Mouse (Mus musculus): ENCODE data around the gene Hist1h2be. TPM values are rescaled to one million over a fixed set of nuclear protein-coding genes. Genes with fewer than 3 reads are reported as not detected.
A peak's percentile ranks its signal among the peaks of the same experiment; 100 is the strongest.
"Not testable (repeated sequence)": the region's sequence is repeated elsewhere in the genome, so short reads cannot be mapped to it uniquely, and the experiment has no call there.

Gene Hist1h2be
- polyA plus RNA-seq, 1 experiment from 2014 or later: 4.4 TPM

DNA sequence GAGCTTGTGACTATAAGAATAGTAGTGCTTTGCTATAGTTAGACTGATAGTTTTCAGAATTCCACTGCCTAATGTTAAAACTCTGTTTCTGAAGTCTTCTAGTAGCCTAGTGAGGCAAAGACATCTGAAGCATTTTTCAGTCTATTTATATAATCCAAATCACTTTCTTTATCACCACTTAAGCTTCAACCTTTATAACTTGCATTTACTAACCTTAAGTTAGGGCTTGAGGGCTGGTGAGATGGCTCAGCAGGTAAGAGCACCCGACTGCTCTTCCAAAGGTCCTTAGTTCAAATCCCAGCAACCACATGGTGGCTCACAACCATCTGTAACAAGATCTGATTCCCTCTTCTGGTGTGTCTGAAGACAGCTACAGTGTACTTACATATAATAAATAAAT is 81.1 kb downstream of the Hist1h2be start:
- not testable (repeated sequence) for H3K4me3 ChIP-seq (ENCODE audit: low read depth, low read length); H3K27ac ChIP-seq (ENCODE audit: low read depth, low read length); H3K9me3 ChIP-seq (ENCODE audit: control insufficient read depth, low read length); H3K4me2 ChIP-seq; H3K36me3 ChIP-seq (ENCODE audit: control insufficient read depth, insufficient read depth, low read length); DNase-seq (ENCODE audit: low spot score); H3K9ac ChIP-seq (ENCODE audit: low read depth, low read length); ATAC-seq (replicated peaks; ENCODE audit: low FRiP score); H3K27me3 ChIP-seq (replicated peaks; ENCODE audit: control insufficient read depth, insufficient read depth, low read length)
- peaks cover 13% of the 10 kb centered on the region for H3K4me1 ChIP-seq (replicated peaks; ENCODE audit: control insufficient read depth, insufficient read depth, low read length)
- 74% methylated on average over 1 of the region's 1 CpGs for WGBS

DNA sequence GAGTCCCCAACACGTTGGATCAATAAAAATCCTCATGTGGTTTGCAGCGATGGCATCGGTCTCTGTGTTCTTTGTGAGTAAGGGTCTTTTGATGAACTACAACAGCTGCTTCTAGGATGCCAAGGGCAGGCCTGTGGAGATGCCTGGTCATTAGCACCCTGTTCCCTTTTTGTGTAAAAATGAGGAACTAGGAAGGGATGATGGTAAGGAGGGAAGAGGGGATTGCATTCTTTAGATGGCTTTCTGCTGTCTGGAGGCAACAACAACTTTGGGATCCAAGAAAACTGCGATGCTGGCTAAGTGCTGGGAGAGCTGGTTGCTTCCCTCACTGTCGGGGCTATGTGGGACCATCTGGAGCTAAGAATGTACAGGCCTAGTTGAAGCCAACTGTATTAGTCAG is 82.7 kb downstream of the Hist1h2be start:
- H3K27ac ChIP-seq (ENCODE audit: low read depth, low read length): peak overlapping the region; percentile 57
- no peaks in the 10 kb centered on the region for H3K27me3 ChIP-seq (replicated peaks; ENCODE audit: control insufficient read depth, insufficient read depth, low read length)
- no peaks in the 10 kb centered on the region for H3K36me3 ChIP-seq (ENCODE audit: control insufficient read depth, insufficient read depth, low read length)
- ATAC-seq (replicated peaks; ENCODE audit: low FRiP score) (no peak), DNase-seq (ENCODE audit: low spot score) (no peak)
- H3K4me2 ChIP-seq: 0 out of 2 replicates have a peak overlapping the region, but pooled peaks have one; percentile 10
- 68% methylated on average over 5 of the region's 5 CpGs for WGBS
- peaks cover 13% of the 10 kb centered on the region for H3K4me1 ChIP-seq (replicated peaks; ENCODE audit: control insufficient read depth, insufficient read depth, low read length)
- no peak overlapping the region for H3K9ac ChIP-seq (ENCODE audit: low read depth, low read length)
- no peaks in the 10 kb centered on the region for H3K9me3 ChIP-seq (ENCODE audit: control insufficient read depth, low read length)
- no peak overlapping the region for H3K4me3 ChIP-seq (ENCODE audit: low read depth, low read length)

DNA sequence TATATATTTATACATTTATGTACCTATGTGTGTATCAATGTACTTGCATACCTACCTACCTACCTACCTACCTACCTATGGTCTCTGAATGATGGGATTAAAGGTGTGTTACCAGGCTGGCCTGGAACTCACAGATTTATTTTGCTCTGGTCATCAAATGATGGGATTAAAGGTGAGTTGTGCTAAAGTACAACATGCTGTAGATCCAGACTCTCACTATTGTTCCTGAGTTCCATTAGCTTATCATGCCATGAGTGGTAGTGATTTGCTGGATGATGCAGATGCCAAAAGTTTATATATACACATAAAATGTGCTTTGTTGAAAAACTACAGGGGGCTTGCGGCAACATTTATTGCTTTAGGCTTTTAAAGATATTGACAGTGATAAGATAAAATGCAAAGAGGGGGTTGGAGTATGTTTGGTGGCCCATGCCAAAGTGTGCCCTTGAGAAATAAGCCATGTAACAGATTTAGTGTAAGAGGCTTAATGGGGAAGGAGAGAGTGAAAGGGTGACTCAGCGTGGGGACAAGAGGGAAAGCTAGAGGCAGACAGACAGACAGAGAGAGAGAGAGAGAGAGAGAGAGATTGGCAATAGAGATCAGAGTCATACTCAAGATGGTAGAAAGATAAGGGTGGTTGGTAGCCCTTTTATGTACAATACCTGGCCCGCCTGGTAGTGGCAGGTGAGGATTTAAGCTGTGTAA is 83.8 kb downstream of the Hist1h2be start:
- 75% methylated on average over 3 of the region's 3 CpGs for WGBS
- Histone ChIP-seq H3K4me3 (ENCODE audit: low read depth, low read length) (peak overlapping the region; percentile 65), H3K9ac (ENCODE audit: low read depth, low read length) (peak overlapping the region; percentile 0; the same call in 1 of the 2 replicates), H3K27ac (ENCODE audit: low read depth, low read length) (peak overlapping the region; percentile 100), H3K27me3 (replicated peaks; ENCODE audit: control insufficient read depth, insufficient read depth, low read length) (no peaks in the 10 kb centered on the region), H3K4me1 (replicated peaks; ENCODE audit: control insufficient read depth, insufficient read depth, low read length) (peaks cover 20% of the 10 kb centered on the region), H3K9me3 (ENCODE audit: control insufficient read depth, low read length) (no peaks in the 10 kb centered on the region), H3K4me2 (peak overlapping the region; percentile 88), H3K36me3 (ENCODE audit: control insufficient read depth, insufficient read depth, low read length) (no peaks in the 10 kb centered on the region)
- ATAC-seq (replicated peaks; ENCODE audit: low FRiP score) (no peak), DNase-seq (ENCODE audit: low spot score) (no peak)

DNA sequence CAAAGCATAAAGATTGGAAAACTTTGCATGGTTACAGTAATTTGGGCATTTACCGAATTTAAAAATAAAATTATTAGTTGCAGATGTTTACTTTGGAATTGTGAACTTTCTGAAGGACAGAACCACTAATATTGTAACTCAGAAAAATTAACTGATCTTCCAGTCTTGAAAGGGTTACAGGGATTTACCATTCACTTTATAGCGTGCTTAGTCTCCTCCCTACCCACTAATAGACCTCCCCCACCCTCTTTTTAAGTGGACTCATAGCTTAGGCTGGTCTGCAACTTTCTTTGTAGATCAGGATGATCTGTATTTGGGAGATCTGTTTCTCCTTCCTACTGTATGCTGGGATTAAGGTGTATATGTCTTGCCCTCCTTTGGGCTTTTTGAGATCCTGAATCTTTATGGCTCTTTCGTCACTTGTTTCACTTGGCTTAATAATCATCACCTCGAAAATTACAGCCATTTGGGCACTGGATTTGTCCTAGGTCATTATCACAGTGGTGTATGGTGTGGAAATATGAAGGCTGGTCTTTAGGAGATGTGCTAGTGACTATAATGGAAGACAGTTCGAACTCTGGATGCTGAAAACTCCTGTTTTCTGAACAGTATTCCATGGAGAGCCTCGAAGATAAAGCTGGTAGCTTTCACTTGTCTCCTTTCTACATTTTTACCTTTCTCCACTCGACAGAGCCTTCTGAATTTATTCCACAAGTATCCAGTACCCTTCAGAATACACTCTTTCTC is 84.7 kb downstream of the Hist1h2be start:
- Histone ChIP-seq H3K27ac (ENCODE audit: low read depth, low read length) (peak overlapping the region; percentile 100), H3K9ac (ENCODE audit: low read depth, low read length) (peak overlapping the region; percentile 75), H3K9me3 (ENCODE audit: control insufficient read depth, low read length) (no peaks in the 10 kb centered on the region), H3K27me3 (replicated peaks; ENCODE audit: control insufficient read depth, insufficient read depth, low read length) (no peaks in the 10 kb centered on the region), H3K4me1 (replicated peaks; ENCODE audit: control insufficient read depth, insufficient read depth, low read length) (peaks cover 20% of the 10 kb centered on the region), H3K4me2 (peak overlapping the region; percentile 88), H3K36me3 (ENCODE audit: control insufficient read depth, insufficient read depth, low read length) (no peaks in the 10 kb centered on the region), H3K4me3 (ENCODE audit: low read depth, low read length) (peak overlapping the region; percentile 65)
- 21% methylated on average over 7 of the region's 7 CpGs for WGBS
- ATAC-seq (replicated peaks; ENCODE audit: low FRiP score): no peak
- DNase-seq (ENCODE audit: low spot score): no peak

DNA sequence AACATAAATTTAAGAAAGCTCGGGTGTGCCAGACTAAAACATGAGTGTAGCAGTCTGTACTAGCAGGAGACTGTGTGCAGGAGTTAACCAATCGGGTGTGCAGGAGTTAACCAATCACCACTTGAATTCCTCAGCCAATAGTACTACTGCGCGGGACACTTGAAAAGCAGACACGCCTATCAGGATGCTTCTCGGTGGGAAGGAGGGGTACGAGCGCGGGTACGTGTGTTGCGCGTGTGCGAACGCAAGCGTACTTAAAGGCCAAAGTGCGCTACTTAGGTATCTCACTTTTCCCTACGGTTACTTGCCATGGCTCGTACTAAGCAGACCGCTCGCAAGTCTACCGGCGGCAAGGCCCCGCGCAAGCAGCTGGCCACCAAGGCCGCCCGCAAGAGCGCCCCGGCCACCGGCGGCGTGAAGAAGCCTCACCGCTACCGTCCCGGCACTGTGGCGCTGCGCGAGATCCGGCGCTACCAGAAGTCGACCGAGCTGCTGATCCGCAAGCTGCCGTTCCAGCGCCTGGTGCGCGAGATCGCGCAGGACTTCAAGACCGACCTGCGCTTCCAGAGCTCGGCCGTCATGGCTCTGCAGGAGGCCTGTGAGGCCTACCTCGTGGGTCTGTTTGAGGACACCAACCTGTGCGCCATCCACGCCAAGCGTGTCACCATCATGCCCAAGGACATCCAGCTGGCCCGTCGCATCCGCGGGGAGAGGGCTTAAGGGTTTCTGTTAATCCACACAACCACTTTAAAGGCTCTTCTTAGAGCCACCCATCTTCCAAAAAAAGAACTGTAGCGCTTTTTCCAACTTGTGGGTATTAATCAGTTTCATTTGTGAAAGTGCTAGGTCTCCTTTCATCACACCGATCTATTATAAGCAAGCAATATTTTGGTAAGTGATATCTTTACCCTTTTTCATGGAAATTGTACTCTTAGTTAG is 85.5 kb downstream of the Hist1h2be start, which contains the start of gene Hist1h3g:
Gene Hist1h3g, plus strand, starts transcription at position 286 of the 939 bp plus-strand sequence.
- H3K4me1 ChIP-seq (replicated peaks; ENCODE audit: control insufficient read depth, insufficient read depth, low read length): peaks cover 15% of the 10 kb centered on the region
- ATAC-seq (replicated peaks; ENCODE audit: low FRiP score): peak; percentile 84
- under 1% methylated on average over 45 of the region's 62 CpGs for WGBS
- not testable (repeated sequence) for H3K36me3 ChIP-seq (ENCODE audit: control insufficient read depth, insufficient read depth, low read length); H3K27me3 ChIP-seq (replicated peaks; ENCODE audit: control insufficient read depth, insufficient read depth, low read length); H3K9me3 ChIP-seq (ENCODE audit: control insufficient read depth, low read length)
- peak; percentile 90 for DNase-seq (ENCODE audit: low spot score)
- H3K9ac ChIP-seq (ENCODE audit: low read depth, low read length): peak within 1 kb of the TSS; percentile 94
- peak within 1 kb of the TSS; percentile 65 for H3K4me3 ChIP-seq (ENCODE audit: low read depth, low read length)
- H3K4me2 ChIP-seq: peak within 1 kb of the TSS; percentile 88
- peak within 1 kb of the TSS; percentile 100 for H3K27ac ChIP-seq (ENCODE audit: low read depth, low read length)

DNA sequence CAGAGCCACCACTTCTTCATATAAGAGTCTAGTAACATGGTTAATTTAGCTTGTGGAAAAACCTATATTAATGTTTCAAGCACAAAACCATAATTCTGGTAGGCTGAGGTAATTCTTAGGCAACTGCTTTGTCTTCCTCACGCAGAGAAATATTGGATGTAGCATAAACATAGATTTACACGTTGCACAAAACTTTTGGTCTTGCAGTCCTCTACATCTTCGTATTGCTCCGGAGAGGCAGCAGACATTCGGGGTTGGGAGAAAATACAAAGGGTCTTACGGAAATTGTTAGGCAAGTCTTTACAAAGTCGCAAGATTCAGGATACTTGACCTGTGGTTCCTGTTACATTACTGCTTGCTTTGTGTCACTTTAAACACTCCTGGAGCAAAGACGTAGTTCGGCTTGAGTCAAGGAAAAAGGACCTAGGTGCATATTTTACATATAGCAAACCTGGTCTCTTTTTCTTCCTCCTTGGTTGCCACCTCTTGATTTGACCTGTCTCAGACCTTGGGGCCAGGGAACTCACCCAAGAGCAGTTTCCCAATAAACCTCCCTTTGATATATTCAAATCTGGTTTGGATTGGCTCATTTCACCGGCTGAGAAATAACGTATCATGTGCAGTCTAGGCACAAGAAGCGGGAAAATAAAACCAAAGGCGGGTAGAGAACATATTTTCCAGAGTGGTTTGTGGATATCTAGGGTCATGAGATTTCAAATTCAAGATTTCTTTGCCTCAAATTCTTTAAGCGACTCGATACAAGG is 86.4 kb downstream of the Hist1h2be start:
- H3K27me3 ChIP-seq (replicated peaks; ENCODE audit: control insufficient read depth, insufficient read depth, low read length): no peaks in the 10 kb centered on the region
- DNase-seq (ENCODE audit: low spot score) (no peak), ATAC-seq (replicated peaks; ENCODE audit: low FRiP score) (peak; percentile 26; the same call in 1 of the 2 replicates)
- H3K36me3 ChIP-seq (ENCODE audit: control insufficient read depth, insufficient read depth, low read length): no peaks in the 10 kb centered on the region
- H3K4me3 ChIP-seq (ENCODE audit: low read depth, low read length): peak overlapping the region; percentile 65
- no peaks in the 10 kb centered on the region for H3K9me3 ChIP-seq (ENCODE audit: control insufficient read depth, low read length)
- H3K9ac ChIP-seq (ENCODE audit: low read depth, low read length): peak overlapping the region; percentile 94
- peaks cover 14% of the 10 kb centered on the region for H3K4me1 ChIP-seq (replicated peaks; ENCODE audit: control insufficient read depth, insufficient read depth, low read length)
- peak overlapping the region; percentile 88 for H3K4me2 ChIP-seq
- WGBS: under 1% methylated on average over 15 of the region's 15 CpGs
- peak overlapping the region; percentile 100 for H3K27ac ChIP-seq (ENCODE audit: low read depth, low read length)

Data from liver, embryonic 11.5 days (tissue).